ENCODE assay signal across 9 mouse cellular contexts in genomic region chr9:108342301-108342831, GRCm38 (mm10). TPM values are rescaled to one million over a fixed set of nuclear protein-coding genes. Genes with fewer than 3 reads are reported as not detected.
DNase-seq lines count a peak whose midpoint lies in the region; ATAC-seq and TF ChIP-seq lines count a peak whose summit lies in the region.
"Had no signal": no experiment of that assay in that cellular context is flagged by ENCODE, and none has a peak within 500 bp of the region (broad histone marks: within the 10 kb centered on the region; RNA-seq: fewer than 3 reads in every experiment).

No protein-coding gene starts in this region.

- no peak for ATAC-seq in midbrain, embryonic 12.5 days (ENCODE audit: low FRiP score, low read depth)
- no peak for ATAC-seq in midbrain, embryonic 14.5 days (ENCODE audit: low FRiP score, low TSS enrichment)
- no peak for ATAC-seq in stomach, embryonic 16.5 days (ENCODE audit: insufficient read depth, low FRiP score)
- ATAC-seq in hindbrain, postnatal 0 days = no peak

- H3K4me3 ChIP-seq in midbrain, embryonic 12.5 days = no peak overlapping the region
- H3K4me3 ChIP-seq in midbrain, embryonic 14.5 days (replicated peaks; ENCODE audit: low read depth, low read length) = no peak overlapping the region
- no peak overlapping the region for H3K4me3 ChIP-seq in embryonic fibroblast, embryonic 13.5 days (ENCODE audit: insufficient read depth, low read length)
- no peak overlapping the region for H3K4me3 ChIP-seq in liver, adult 2 months (ENCODE audit: insufficient read depth, low read depth, low read length)
- no peak overlapping the region for H3K4me3 ChIP-seq in stomach, embryonic 16.5 days (replicated peaks; ENCODE audit: low read length)
- H3K4me3 ChIP-seq in hindbrain, postnatal 0 days (ENCODE audit: low read length) = no peak overlapping the region

- no peaks in the 10 kb centered on the region for H3K27me3 ChIP-seq in midbrain, embryonic 12.5 days
- no peaks in the 10 kb centered on the region for H3K27me3 ChIP-seq in midbrain, embryonic 14.5 days (ENCODE audit: control insufficient read depth, insufficient read depth, low read length)
- no peaks in the 10 kb centered on the region for H3K27me3 ChIP-seq in liver, adult 2 months (ENCODE audit: control insufficient read depth, insufficient read depth, low read length)
- no peaks in the 10 kb centered on the region for H3K27me3 ChIP-seq in stomach, embryonic 16.5 days (ENCODE audit: control insufficient read depth, insufficient read depth, low read length)
- no peaks in the 10 kb centered on the region for H3K27me3 ChIP-seq in hindbrain, postnatal 0 days (ENCODE audit: insufficient read depth, low read length)

- no peak for TF ChIP-seq CTCF in embryonic fibroblast, embryonic 13.5 days (IDR thresholded peaks at IDR 0.05; ENCODE audit: borderline replicate concordance, insufficient read depth, low read length)
- TF ChIP-seq CTCF in liver, adult 2 months (IDR thresholded peaks at IDR 0.05; ENCODE audit: low read depth, low read length) = no peak
- TF ChIP-seq CTCF in hindbrain, postnatal 0 days (IDR thresholded peaks at IDR 0.05; ENCODE audit: low read depth) = no peak

- WGBS in midbrain, embryonic 12.5 days = 64% methylated on average over 5 of the region's 5 CpGs
- 63% methylated on average over 5 of the region's 5 CpGs for WGBS in midbrain, embryonic 14.5 days
- WGBS in liver, adult 2 months = under 1% methylated on average over 5 of the region's 5 CpGs
- WGBS in stomach, embryonic 16.5 days = 15% methylated on average over 5 of the region's 5 CpGs
- 56% methylated on average over 5 of the region's 5 CpGs for WGBS in hindbrain, postnatal 0 days

- peak overlapping the region; percentile 10; the same call in 1 of the 2 replicates for H3K27ac ChIP-seq in midbrain, embryonic 12.5 days (replicated peaks)
- H3K27ac ChIP-seq in midbrain, embryonic 14.5 days (replicated peaks; ENCODE audit: low read depth, low read length) = no peak overlapping the region
- peak overlapping the region; percentile 98 for H3K27ac ChIP-seq in embryonic fibroblast, embryonic 13.5 days (ENCODE audit: insufficient read depth, low read length)
- peak overlapping the region; percentile 99 for H3K27ac ChIP-seq in liver, adult 2 months (replicated peaks; ENCODE audit: insufficient read depth, low read depth, low read length)
- peak overlapping the region; percentile 99 for H3K27ac ChIP-seq in stomach, embryonic 16.5 days (ENCODE audit: low read length)
- no peak overlapping the region for H3K27ac ChIP-seq in hindbrain, postnatal 0 days

- no peak for DNase-seq in midbrain, embryonic 14.5 days
- peak; percentile 100 for DNase-seq in liver, adult 2 months (ENCODE audit: extremely low read depth, low read depth, low spot score)
- DNase-seq in hindbrain, postnatal 0 days (ENCODE audit: low spot score) = no peak
- no peak for DNase-seq in layer of hippocampus, postnatal 10 days (ENCODE audit: low spot score in 2 of 2)
- DNase-seq in right cerebral cortex, postnatal 4 days = no peak

- peaks cover 4% of the 10 kb centered on the region; the same call in 1 of the 2 replicates for H3K79me2 ChIP-seq in liver, adult 2 months (ENCODE audit: control insufficient read depth, insufficient read depth, low read length)

- H3K9me3 ChIP-seq in midbrain, embryonic 12.5 days = no peaks in the 10 kb centered on the region
- H3K9me3 ChIP-seq in midbrain, embryonic 14.5 days (ENCODE audit: control insufficient read depth, low read length) = no peaks in the 10 kb centered on the region
- H3K9me3 ChIP-seq in stomach, embryonic 16.5 days (replicated peaks; ENCODE audit: control insufficient read depth, low read length) = no peaks in the 10 kb centered on the region
- H3K9me3 ChIP-seq in hindbrain, postnatal 0 days (ENCODE audit: low read length) = no peaks in the 10 kb centered on the region

- 0 out of 2 replicates have a peak, but pooled peaks cover 4% of the 10 kb centered on the region for H3K36me3 ChIP-seq in midbrain, embryonic 12.5 days
- 0 out of 2 replicates have a peak, but pooled peaks cover 3% of the 10 kb centered on the region for H3K36me3 ChIP-seq in midbrain, embryonic 14.5 days (ENCODE audit: control insufficient read depth, insufficient read depth, low read length)
- H3K36me3 ChIP-seq in liver, adult 2 months (ENCODE audit: control insufficient read depth, insufficient read depth, low read length) = peaks cover 12% of the 10 kb centered on the region
- H3K36me3 ChIP-seq in stomach, embryonic 16.5 days (ENCODE audit: control insufficient read depth, insufficient read depth, low read length) = no peaks in the 10 kb centered on the region
- no peaks in the 10 kb centered on the region for H3K36me3 ChIP-seq in hindbrain, postnatal 0 days (ENCODE audit: insufficient read depth, low read length)

- TF ChIP-seq POLR2A in embryonic fibroblast, embryonic 13.5 days (IDR thresholded peaks at IDR 0.05; ENCODE audit: low read depth, low read length) = no peak
- no peak for TF ChIP-seq POLR2A in liver, adult 2 months (IDR thresholded peaks at IDR 0.05; ENCODE audit: extremely low read depth, insufficient read depth, low read length)

- no peak overlapping the region for H3K9ac ChIP-seq in midbrain, embryonic 12.5 days (replicated peaks)
- no peak overlapping the region for H3K9ac ChIP-seq in midbrain, embryonic 14.5 days (replicated peaks; ENCODE audit: low read length)
- H3K9ac ChIP-seq in liver, adult 2 months (ENCODE audit: low read depth, low read length) = no peak overlapping the region
- no peak overlapping the region for H3K9ac ChIP-seq in stomach, embryonic 16.5 days (ENCODE audit: low read length)
- H3K9ac ChIP-seq in hindbrain, postnatal 0 days (replicated peaks; ENCODE audit: low read length) = no peak overlapping the region

- H3K4me2 ChIP-seq in midbrain, embryonic 12.5 days (replicated peaks) = no peak overlapping the region
- H3K4me2 ChIP-seq in midbrain, embryonic 14.5 days (ENCODE audit: low read length) = no peak overlapping the region
- peak overlapping the region; percentile 0; the same call in 1 of the 2 replicates for H3K4me2 ChIP-seq in stomach, embryonic 16.5 days (ENCODE audit: low read depth, low read length)
- no peak overlapping the region for H3K4me2 ChIP-seq in hindbrain, postnatal 0 days (ENCODE audit: low read depth, low read length)

- peaks cover 24% of the 10 kb centered on the region for H3K4me1 ChIP-seq in midbrain, embryonic 12.5 days
- H3K4me1 ChIP-seq in midbrain, embryonic 14.5 days (ENCODE audit: control insufficient read depth, insufficient read depth, low read length) = peaks cover 21% of the 10 kb centered on the region
- peaks cover 9% of the 10 kb centered on the region for H3K4me1 ChIP-seq in embryonic fibroblast, embryonic 13.5 days (ENCODE audit: control insufficient read depth, insufficient read depth, low read length)
- H3K4me1 ChIP-seq in liver, adult 2 months (ENCODE audit: control insufficient read depth, insufficient read depth, low read length) = peaks cover 25% of the 10 kb centered on the region
- peaks cover 52% of the 10 kb centered on the region for H3K4me1 ChIP-seq in stomach, embryonic 16.5 days (ENCODE audit: control insufficient read depth, insufficient read depth, low read length)
- H3K4me1 ChIP-seq in hindbrain, postnatal 0 days (ENCODE audit: insufficient read depth, low read length) = peaks cover 11% of the 10 kb centered on the region; the same call in 1 of the 2 replicates

RNA-seq across cellular contexts. Expression of gene Gpx1, which starts 3.7 kb away (rescaled TPM):
- polyA plus RNA-seq in midbrain, embryonic 12.5 days (2016; fragmentation: Nextera tagmentation; extraction: Ambion mirVana) = 656 and 692 TPM in 2 replicates
- 476 and 480 TPM in 2 replicates for polyA plus RNA-seq in midbrain, embryonic 14.5 days (2014; fragmentation: Nextera tagmentation; extraction: Ambion mirVana)
- 328 and 399 TPM in 2 replicates for polyA plus RNA-seq in embryonic fibroblast, embryonic 13.5 days (2011; ENCODE audit: insufficient read length, low read depth, missing spikeins)
- total RNA-seq in liver, adult 2 months (2014; rRNA removed) = 5,129 and 5,348 TPM in 2 replicates
- polyA plus RNA-seq in liver, adult 2 months (2012; rRNA removed) = 8,357 and 9,405 TPM in 2 replicates
- polyA plus RNA-seq in stomach, embryonic 16.5 days (2015; fragmentation: Nextera tagmentation; extraction: Ambion mirVana) = 1,034 and 1,067 TPM in 2 replicates
- total RNA-seq in hindbrain, postnatal 0 days (2014; rRNA removed) = 224 and 226 TPM in 2 replicates
- 426 and 460 TPM in 2 replicates for polyA plus RNA-seq in hindbrain, postnatal 0 days (2015; fragmentation: Nextera tagmentation; extraction: Ambion mirVana)
- total RNA-seq in layer of hippocampus, postnatal 10 days (2021) = 10 to 100 TPM; 63.6 to 67.8 TPM

RNA-seq across cellular contexts. Expression of gene Usp4, which starts 5.3 kb away (rescaled TPM):
- 135 and 142 TPM in 2 replicates for polyA plus RNA-seq in midbrain, embryonic 12.5 days (2016; fragmentation: Nextera tagmentation; extraction: Ambion mirVana)
- 113 and 144 TPM in 2 replicates for polyA plus RNA-seq in midbrain, embryonic 14.5 days (2014; fragmentation: Nextera tagmentation; extraction: Ambion mirVana)
- polyA plus RNA-seq in embryonic fibroblast, embryonic 13.5 days (2011; ENCODE audit: insufficient read length, low read depth, missing spikeins) = 93.4 and 102 TPM in 2 replicates
- 62.0 and 63.8 TPM in 2 replicates for total RNA-seq in liver, adult 2 months (2014; rRNA removed)
- 63.3 and 65.2 TPM in 2 replicates for polyA plus RNA-seq in liver, adult 2 months (2012; rRNA removed)
- 92.7 and 113 TPM in 2 replicates for polyA plus RNA-seq in stomach, embryonic 16.5 days (2015; fragmentation: Nextera tagmentation; extraction: Ambion mirVana)
- total RNA-seq in hindbrain, postnatal 0 days (2014; rRNA removed) = 92.0 and 97.8 TPM in 2 replicates
- 93.4 and 94.4 TPM in 2 replicates for polyA plus RNA-seq in hindbrain, postnatal 0 days (2015; fragmentation: Nextera tagmentation; extraction: Ambion mirVana)
- 100 to 1,000 TPM; 121 to 132 TPM for total RNA-seq in layer of hippocampus, postnatal 10 days (2021)

RNA-seq across cellular contexts. Expression of gene Tcta, which starts 36.4 kb away (rescaled TPM):
- polyA plus RNA-seq in midbrain, embryonic 12.5 days (2016; fragmentation: Nextera tagmentation; extraction: Ambion mirVana) = 39.9 and 41.7 TPM in 2 replicates
- 52.3 and 56.3 TPM in 2 replicates for polyA plus RNA-seq in midbrain, embryonic 14.5 days (2014; fragmentation: Nextera tagmentation; extraction: Ambion mirVana)
- 22.9 and 24.5 TPM in 2 replicates for polyA plus RNA-seq in embryonic fibroblast, embryonic 13.5 days (2011; ENCODE audit: insufficient read length, low read depth, missing spikeins)
- total RNA-seq in liver, adult 2 months (2014; rRNA removed) = 17.7 and 17.9 TPM in 2 replicates
- 35.2 and 41.2 TPM in 2 replicates for polyA plus RNA-seq in liver, adult 2 months (2012; rRNA removed)
- polyA plus RNA-seq in stomach, embryonic 16.5 days (2015; fragmentation: Nextera tagmentation; extraction: Ambion mirVana) = 46.8 and 46.9 TPM in 2 replicates
- 65.2 and 66.5 TPM in 2 replicates for total RNA-seq in hindbrain, postnatal 0 days (2014; rRNA removed)
- polyA plus RNA-seq in hindbrain, postnatal 0 days (2015; fragmentation: Nextera tagmentation; extraction: Ambion mirVana) = 79.4 and 80.3 TPM in 2 replicates
- total RNA-seq in layer of hippocampus, postnatal 10 days (2021) = 10 to 100 TPM; 44.8 to 46.9 TPM

RNA-seq across cellular contexts. Expression of gene Rhoa, which starts 36.4 kb away (rescaled TPM):
- polyA plus RNA-seq in midbrain, embryonic 12.5 days (2016; fragmentation: Nextera tagmentation; extraction: Ambion mirVana) = 324 and 379 TPM in 2 replicates
- polyA plus RNA-seq in midbrain, embryonic 14.5 days (2014; fragmentation: Nextera tagmentation; extraction: Ambion mirVana) = 217 and 224 TPM in 2 replicates
- polyA plus RNA-seq in embryonic fibroblast, embryonic 13.5 days (2011; ENCODE audit: insufficient read length, low read depth, missing spikeins) = 575 and 590 TPM in 2 replicates
- 123 TPM in 2 replicates for total RNA-seq in liver, adult 2 months (2014; rRNA removed)
- polyA plus RNA-seq in liver, adult 2 months (2012; rRNA removed) = 64.7 and 82.8 TPM in 2 replicates
- 493 and 511 TPM in 2 replicates for polyA plus RNA-seq in stomach, embryonic 16.5 days (2015; fragmentation: Nextera tagmentation; extraction: Ambion mirVana)
- 105 and 106 TPM in 2 replicates for total RNA-seq in hindbrain, postnatal 0 days (2014; rRNA removed)
- polyA plus RNA-seq in hindbrain, postnatal 0 days (2015; fragmentation: Nextera tagmentation; extraction: Ambion mirVana) = 268 and 276 TPM in 2 replicates
- 100 to 1,000 TPM; 212 to 222 TPM for total RNA-seq in layer of hippocampus, postnatal 10 days (2021)

RNA-seq across cellular contexts. Expression of gene Amt, which starts 45.7 kb away (rescaled TPM):
- polyA plus RNA-seq in midbrain, embryonic 12.5 days (2016; fragmentation: Nextera tagmentation; extraction: Ambion mirVana) = 25.0 and 30.0 TPM in 2 replicates
- polyA plus RNA-seq in midbrain, embryonic 14.5 days (2014; fragmentation: Nextera tagmentation; extraction: Ambion mirVana) = 23.2 and 23.5 TPM in 2 replicates
- 2.6 and 3.7 TPM in 2 replicates for polyA plus RNA-seq in embryonic fibroblast, embryonic 13.5 days (2011; ENCODE audit: insufficient read length, low read depth, missing spikeins)
- 65.5 and 66.6 TPM in 2 replicates for total RNA-seq in liver, adult 2 months (2014; rRNA removed)
- polyA plus RNA-seq in liver, adult 2 months (2012; rRNA removed) = 45.8 and 54.5 TPM in 2 replicates
- 18.8 and 21.6 TPM in 2 replicates for polyA plus RNA-seq in stomach, embryonic 16.5 days (2015; fragmentation: Nextera tagmentation; extraction: Ambion mirVana)
- 22.5 and 27.1 TPM in 2 replicates for total RNA-seq in hindbrain, postnatal 0 days (2014; rRNA removed)
- polyA plus RNA-seq in hindbrain, postnatal 0 days (2015; fragmentation: Nextera tagmentation; extraction: Ambion mirVana) = 28.5 and 32.9 TPM in 2 replicates
- 10 to 100 TPM; 24.6 to 26.5 TPM for total RNA-seq in layer of hippocampus, postnatal 10 days (2021)
- total RNA-seq: common myeloid progenitor, adult 5-6 weeks had no signal

Comparison
In these comparisons a context has a peak if more than half of its experiments do, and no peak if none do; other contexts are left out.
1. H3K27ac ChIP-seq: peak in midbrain, embryonic 12.5 days (single experiment), embryonic fibroblast, embryonic 13.5 days (single experiment), liver, adult 2 months (single experiment) and stomach, embryonic 16.5 days (single experiment); none in midbrain, embryonic 14.5 days (single experiment) and hindbrain, postnatal 0 days (single experiment).